Mouse (Mus musculus): ENCODE data around the gene Tmem88. TPM values are rescaled to one million over a fixed set of nuclear protein-coding genes. Genes with fewer than 3 reads are reported as not detected.

Gene Tmem88
- total and polyA plus RNA-seq, 3 experiments: 0.16 to 0.25 TPM; not detected in 1

GRCm38 (mm10) chr11:69416509-69416908 lies 18.5 kb upstream of the Tmem88 start:
- DNase-seq (ENCODE audit: extremely low read depth): no peak
- no peaks in the 10 kb centered on the region for H3K79me2 ChIP-seq (replicated peaks; ENCODE audit: control insufficient read depth, extremely low read depth, insufficient read depth, poor library complexity, severe bottlenecking)
- H3K36me3 ChIP-seq (replicated peaks in 1 of 2; ENCODE audit: control insufficient read depth in 1 of 2, insufficient read depth in 1 of 2, low read length in 1 of 2): no peaks in the 10 kb centered on the region
- in situ Hi-C loops (cut with MboI; ENCODE audit: low pct_ligation_motif_present, low pct_unique_long_range_greater_than_20kb, low sequenced_read_pairs) (no loop called here), dilution Hi-C loops (cut with MboI; ENCODE audit: extremely low pct_ligation_motif_present, extremely low pct_unique_long_range_greater_than_20kb, low sequenced_read_pairs) (no loop called here)
- H3K27me3 ChIP-seq (replicated peaks): peaks cover 50% of the 10 kb centered on the region
- no peak for TF ChIP-seq CHD2 (IDR thresholded peaks at IDR 0.05; ENCODE audit: low read length)
- TF ChIP-seq MYC (IDR thresholded peaks at IDR 0.05; ENCODE audit: low read depth, low read length): no peak
- TF ChIP-seq UBTF (IDR thresholded peaks at IDR 0.05; ENCODE audit: low read depth, low read length): no peak
- TF ChIP-seq GABPA (IDR thresholded peaks at IDR 0.05; ENCODE audit: insufficient replicate concordance, low read depth, low read length): no peak
- TF ChIP-seq USF2 (conservative IDR thresholded peaks at IDR 0.05; ENCODE audit: low read depth, low read length): no peak
- TF ChIP-seq NRF1 (IDR thresholded peaks at IDR 0.05; ENCODE audit: low read depth, low read length): no peak
- TF ChIP-seq CHD1 (IDR thresholded peaks at IDR 0.05; ENCODE audit: low read depth, low read length): no peak
- no peak for TF ChIP-seq RAD21 (IDR thresholded peaks at IDR 0.05; ENCODE audit: low read depth, low read length)
- no peak for TF ChIP-seq MAFK (IDR thresholded peaks at IDR 0.05; ENCODE audit: insufficient replicate concordance, low read length)
- no peak for TF ChIP-seq TCF12 (IDR thresholded peaks at IDR 0.05; ENCODE audit: low read depth, low read length)
- TF ChIP-seq EP300 (IDR thresholded peaks at IDR 0.05; ENCODE audit: low read length): no peak
- TF ChIP-seq ZC3H11A (IDR thresholded peaks at IDR 0.05; ENCODE audit: low read depth, low read length): no peak
- TF ChIP-seq MEF2A (IDR thresholded peaks at IDR 0.05; ENCODE audit: borderline replicate concordance, low read depth, low read length): no peak
- no peak for TF ChIP-seq HCFC1 (IDR thresholded peaks at IDR 0.05; ENCODE audit: low read depth, low read length)
- TF ChIP-seq ZNF384 (IDR thresholded peaks at IDR 0.05; ENCODE audit: low read depth, low read length): no peak
- no peaks in the 10 kb centered on the region for H3K9me3 ChIP-seq (replicated peaks; ENCODE audit: low read length)
- peaks cover 41 to 79% of the 10 kb centered on the region in 2 experiments for H3K4me1 ChIP-seq (ENCODE audit: control insufficient read depth in 1 of 2, insufficient read depth in 2 of 2)
- H3K27ac ChIP-seq (ENCODE audit: insufficient read depth, low read depth): no peak overlapping the region
- no peak overlapping the region for H3K4me2 ChIP-seq (ENCODE audit: insufficient read depth, low read depth, poor library complexity, severe bottlenecking)
- peak overlapping the region in 1 of 3 experiments; percentile 19 for H3K4me3 ChIP-seq (replicated peaks in 1 of 3; ENCODE audit: low read depth in 2 of 3, low read length in 2 of 3, poor library complexity in 1 of 3)
- peak overlapping the region; percentile 17; the same call in 1 of the 2 replicates for H3K9ac ChIP-seq (ENCODE audit: insufficient read depth, low read depth)

- peaks cover 43% of the 10 kb centered on the region for H3K27me3 ChIP-seq (replicated peaks)
- H3K4me2 ChIP-seq (ENCODE audit: insufficient read depth, low read depth, poor library complexity, severe bottlenecking): peak overlapping the region; percentile 52
- dilution Hi-C loops (cut with MboI; ENCODE audit: extremely low pct_ligation_motif_present, extremely low pct_unique_long_range_greater_than_20kb, low sequenced_read_pairs): no loop called here
- no peaks in the 10 kb centered on the region for H3K36me3 ChIP-seq (replicated peaks in 1 of 2; ENCODE audit: control insufficient read depth in 1 of 2, insufficient read depth in 1 of 2, low read length in 1 of 2)
- H3K9me3 ChIP-seq (replicated peaks; ENCODE audit: low read length): no peaks in the 10 kb centered on the region
- H3K4me3 ChIP-seq (replicated peaks in 1 of 3; ENCODE audit: low read depth in 2 of 3, low read length in 2 of 3, poor library complexity in 1 of 3): peak overlapping the region in 2 of 3 experiments; percentile 28 to 62
- H3K4me1 ChIP-seq (ENCODE audit: control insufficient read depth in 1 of 2, insufficient read depth in 2 of 2): peaks cover 41 to 82% of the 10 kb centered on the region in 2 experiments
- TF ChIP-seq SIN3A (IDR thresholded peaks at IDR 0.05; ENCODE audit: low read length): no peak
- peak; percentile 62 for TF ChIP-seq BHLHE40 (IDR thresholded peaks at IDR 0.05; ENCODE audit: low read depth, low read length)
- peak; percentile 15 for TF ChIP-seq MAZ (IDR thresholded peaks at IDR 0.05; ENCODE audit: low read depth, low read length)
- no peak for TF ChIP-seq ZC3H11A (IDR thresholded peaks at IDR 0.05; ENCODE audit: low read depth, low read length)
- 0 out of 2 replicates have a peak, but pooled peaks have one; percentile 6 for TF ChIP-seq TCF12 (IDR thresholded peaks at IDR 0.05; ENCODE audit: low read depth, low read length)
- no peaks in the 10 kb centered on the region for H3K79me2 ChIP-seq (replicated peaks; ENCODE audit: control insufficient read depth, extremely low read depth, insufficient read depth, poor library complexity, severe bottlenecking)
- H3K9ac ChIP-seq (ENCODE audit: insufficient read depth, low read depth): peak overlapping the region; percentile 77
- in situ Hi-C loops (cut with MboI; ENCODE audit: low pct_ligation_motif_present, low pct_unique_long_range_greater_than_20kb, low sequenced_read_pairs): no loop called here
- peak overlapping the region; percentile 92 for H3K27ac ChIP-seq (ENCODE audit: insufficient read depth, low read depth)
- DNase-seq (ENCODE audit: extremely low read depth): no peak
Observed at GRCm38 (mm10) chr11:69415668-69416451, 17.8 kb upstream of the Tmem88 start.

Data from CH12.LX (cell line).